In genomic region chr3:107628551-107628950, GRCm38 (mm10) we compare ENCODE assay signal across 32 mouse cellular contexts. TPM values are rescaled to one million over a fixed set of nuclear protein-coding genes. Genes with fewer than 3 reads are reported as not detected.
DNase-seq lines count a peak whose midpoint lies in the region; ATAC-seq lines count a peak whose summit lies in the region.
"Had no signal": no experiment of that assay in that cellular context is flagged by ENCODE, and none has a peak within 500 bp of the region (broad histone marks: within the 10 kb centered on the region; RNA-seq: fewer than 3 reads in every experiment).

No protein-coding gene starts in this region.

- H3K4me1 ChIP-seq in midbrain, embryonic 11.5 days (ENCODE audit: control insufficient read depth, insufficient read depth, low read length) = peaks cover 7% of the 10 kb centered on the region; the same call in 1 of the 2 replicates
- H3K4me1 ChIP-seq in midbrain, embryonic 13.5 days (replicated peaks) = peaks cover 24% of the 10 kb centered on the region
- peaks cover 20% of the 10 kb centered on the region for H3K4me1 ChIP-seq in hindbrain, embryonic 10.5 days (replicated peaks)

- no peaks in the 10 kb centered on the region for H3K27me3 ChIP-seq in midbrain, embryonic 11.5 days (ENCODE audit: control insufficient read depth, insufficient read depth, low read length)
- H3K27me3 ChIP-seq in midbrain, embryonic 13.5 days = no peaks in the 10 kb centered on the region
- H3K27me3 ChIP-seq in hindbrain, embryonic 10.5 days (ENCODE audit: insufficient read depth, poor library complexity, severe bottlenecking) = no peaks in the 10 kb centered on the region
- H3K27me3 ChIP-seq: embryonic facial prominence, embryonic 13.5 days; heart, embryonic 12.5 days; limb, embryonic 12.5 days had no signal

- WGBS in midbrain, embryonic 11.5 days = 92% methylated on average over 2 of the region's 2 CpGs
- WGBS in midbrain, embryonic 13.5 days = 91% methylated on average over 2 of the region's 2 CpGs
- 92% methylated on average over 2 of the region's 2 CpGs for WGBS in hindbrain, embryonic 10.5 days

- no peak overlapping the region for H3K9ac ChIP-seq in midbrain, embryonic 11.5 days (ENCODE audit: low read length)
- no peak overlapping the region for H3K9ac ChIP-seq in midbrain, embryonic 13.5 days (replicated peaks)
- H3K9ac ChIP-seq: embryonic facial prominence, embryonic 13.5 days; heart, embryonic 12.5 days; limb, embryonic 12.5 days; liver, postnatal 0 days had no signal

- H3K9me3 ChIP-seq in midbrain, embryonic 11.5 days (ENCODE audit: control insufficient read depth, low read length) = no peaks in the 10 kb centered on the region
- no peaks in the 10 kb centered on the region for H3K9me3 ChIP-seq in midbrain, embryonic 13.5 days
- H3K9me3 ChIP-seq in hindbrain, embryonic 10.5 days = no peaks in the 10 kb centered on the region
- H3K9me3 ChIP-seq: embryonic facial prominence, embryonic 13.5 days; heart, embryonic 12.5 days; limb, embryonic 12.5 days had no signal

- ATAC-seq in frontal cortex, adult (ENCODE audit: low TSS enrichment) = peak; percentile 25; the same call in 1 of the 2 replicates
- ATAC-seq in midbrain, embryonic 11.5 days (ENCODE audit: low FRiP score) = no peak
- no peak for ATAC-seq in midbrain, embryonic 13.5 days
- ATAC-seq: forebrain, embryonic 16.5 days; liver, postnatal 0 days; lung, postnatal 0 days had no signal

- H3K4me2 ChIP-seq in midbrain, embryonic 11.5 days = no peak overlapping the region
- no peak overlapping the region for H3K4me2 ChIP-seq in midbrain, embryonic 13.5 days (replicated peaks)
- H3K4me2 ChIP-seq: embryonic facial prominence, embryonic 13.5 days; heart, embryonic 12.5 days; limb, embryonic 12.5 days; liver, embryonic 11.5 days had no signal

- no peak overlapping the region for H3K27ac ChIP-seq in midbrain, embryonic 11.5 days (ENCODE audit: low read depth, low read length)
- no peak overlapping the region for H3K27ac ChIP-seq in midbrain, embryonic 13.5 days
- H3K27ac ChIP-seq in hindbrain, embryonic 10.5 days = no peak overlapping the region
- H3K27ac ChIP-seq: embryonic facial prominence, embryonic 13.5 days; limb, embryonic 12.5 days; macrophage had no signal

- peaks cover 30% of the 10 kb centered on the region for H3K36me3 ChIP-seq in midbrain, embryonic 11.5 days (ENCODE audit: control insufficient read depth, insufficient read depth, low read length)
- peaks cover 53% of the 10 kb centered on the region for H3K36me3 ChIP-seq in midbrain, embryonic 13.5 days
- peaks cover 62% of the 10 kb centered on the region for H3K36me3 ChIP-seq in hindbrain, embryonic 10.5 days

- no peak for DNase-seq in frontal cortex, postnatal 10 days (ENCODE audit: low spot score in 2 of 2)
- peak; percentile 72 for DNase-seq in midbrain, embryonic 11.5 days (ENCODE audit: low spot score, missing footprints)
- DNase-seq in brain, adult 2 months (ENCODE audit: low read depth, low spot score) = peak; percentile 67
- peak; percentile 20 for DNase-seq in layer of hippocampus, adult 9-10 months (ENCODE audit: low spot score)
- DNase-seq in hindbrain, embryonic 10.5 days (ENCODE audit: low spot score) = no peak
- no peak for DNase-seq in gastrocnemius, adult 8-10 months (ENCODE audit: low spot score in 2 of 2)
- DNase-seq: adrenal gland, postnatal 10 days; cerebellum, adult 2 months; embryo, embryonic 11 days; heart, postnatal 10 days; kidney, adult 8-10 months; kidney, postnatal 10 days; liver, postnatal 0 days; right cerebral cortex, postnatal 25 days; thymus, adult 2 months; thymus, postnatal 4 days had no signal

- H3K4me3 ChIP-seq in midbrain, embryonic 11.5 days (ENCODE audit: low read depth, low read length) = no peak overlapping the region
- H3K4me3 ChIP-seq in midbrain, embryonic 13.5 days (replicated peaks) = no peak overlapping the region
- H3K4me3 ChIP-seq in hindbrain, embryonic 10.5 days = no peak overlapping the region
- H3K4me3 ChIP-seq: embryonic facial prominence, embryonic 13.5 days; erythroblast, embryonic 14.5 days; heart, embryonic 12.5 days; limb, embryonic 12.5 days had no signal

RNA-seq across cellular contexts. Expression of gene Gm10961, which starts 2.6 kb away (rescaled TPM):
- not detected in 2 replicates for polyA plus RNA-seq in midbrain, embryonic 11.5 days (2014; fragmentation: Nextera tagmentation; extraction: Ambion mirVana)
- not detected in 2 replicates for polyA plus RNA-seq in midbrain, embryonic 13.5 days (2015; fragmentation: Nextera tagmentation; extraction: Ambion mirVana)
- polyA plus RNA-seq in hindbrain, embryonic 10.5 days (2016; fragmentation: Nextera tagmentation; extraction: Ambion mirVana) = not detected in 2 replicates
- not detected for total RNA-seq in gastrocnemius, adult 8-10 months (2022)
- total RNA-seq: adrenal gland, postnatal 10 days; gastrocnemius, postnatal 4 days; heart, postnatal 10 days; layer of hippocampus, postnatal 25 days; midbrain, postnatal 0 days had no signal
- polyA plus RNA-seq: cerebellum, adult 2 months; embryonic facial prominence, embryonic 13.5 days; erythroblast, embryonic 14.5 days; forebrain, embryonic 16.5 days; heart, embryonic 12.5 days; hindbrain, embryonic 11.5 days; limb, embryonic 12.5 days; liver, embryonic 11.5 days; liver, postnatal 0 days; lung, postnatal 0 days; macrophage; midbrain, postnatal 0 days; neural tube, embryonic 14.5 days; stomach, embryonic 14.5 days; thymus, adult 2 months had no signal

RNA-seq across cellular contexts. Expression of gene Strip1, which starts 2.9 kb away (rescaled TPM):
- 87.6 and 90.6 TPM in 2 replicates for polyA plus RNA-seq in midbrain, embryonic 11.5 days (2014; fragmentation: Nextera tagmentation; extraction: Ambion mirVana)
- polyA plus RNA-seq in midbrain, embryonic 13.5 days (2015; fragmentation: Nextera tagmentation; extraction: Ambion mirVana) = 152 and 156 TPM in 2 replicates
- 68.2 and 89.6 TPM in 2 replicates for polyA plus RNA-seq in hindbrain, embryonic 10.5 days (2016; fragmentation: Nextera tagmentation; extraction: Ambion mirVana)
- total RNA-seq in gastrocnemius, adult 8-10 months (2022) = 10 to 100 TPM; 15.1 to 18.4 (median 16.5) TPM

RNA-seq across cellular contexts. Expression of gene Alx3, which starts 33.7 kb away (rescaled TPM):
- polyA plus RNA-seq in midbrain, embryonic 11.5 days (2014; fragmentation: Nextera tagmentation; extraction: Ambion mirVana) = 2.8 and 3.3 TPM in 2 replicates
- 0.49 and 1.2 TPM in 2 replicates for polyA plus RNA-seq in midbrain, embryonic 13.5 days (2015; fragmentation: Nextera tagmentation; extraction: Ambion mirVana)
- 2.7 and 7.1 TPM in 2 replicates for polyA plus RNA-seq in hindbrain, embryonic 10.5 days (2016; fragmentation: Nextera tagmentation; extraction: Ambion mirVana)
- total RNA-seq in gastrocnemius, adult 8-10 months (2022) = not detected
- total RNA-seq: adrenal gland, postnatal 10 days; gastrocnemius, postnatal 4 days had no signal
- polyA plus RNA-seq: erythroblast, embryonic 14.5 days; liver, postnatal 0 days; lung, postnatal 0 days; macrophage; neural tube, embryonic 14.5 days; stomach, embryonic 14.5 days had no signal

Comparison
In these comparisons a context has a peak if more than half of its experiments do, and no peak if none do; other contexts are left out.
1. DNase-seq: peak in midbrain, embryonic 11.5 days (single experiment), brain, adult 2 months (single experiment) and layer of hippocampus, adult 9-10 months (single experiment); none in frontal cortex, postnatal 10 days (0 of 2), hindbrain, embryonic 10.5 days (single experiment) and gastrocnemius, adult 8-10 months (0 of 2).